Mouse (Mus musculus): ENCODE measurements around the gene Nufip1.

DNA sequence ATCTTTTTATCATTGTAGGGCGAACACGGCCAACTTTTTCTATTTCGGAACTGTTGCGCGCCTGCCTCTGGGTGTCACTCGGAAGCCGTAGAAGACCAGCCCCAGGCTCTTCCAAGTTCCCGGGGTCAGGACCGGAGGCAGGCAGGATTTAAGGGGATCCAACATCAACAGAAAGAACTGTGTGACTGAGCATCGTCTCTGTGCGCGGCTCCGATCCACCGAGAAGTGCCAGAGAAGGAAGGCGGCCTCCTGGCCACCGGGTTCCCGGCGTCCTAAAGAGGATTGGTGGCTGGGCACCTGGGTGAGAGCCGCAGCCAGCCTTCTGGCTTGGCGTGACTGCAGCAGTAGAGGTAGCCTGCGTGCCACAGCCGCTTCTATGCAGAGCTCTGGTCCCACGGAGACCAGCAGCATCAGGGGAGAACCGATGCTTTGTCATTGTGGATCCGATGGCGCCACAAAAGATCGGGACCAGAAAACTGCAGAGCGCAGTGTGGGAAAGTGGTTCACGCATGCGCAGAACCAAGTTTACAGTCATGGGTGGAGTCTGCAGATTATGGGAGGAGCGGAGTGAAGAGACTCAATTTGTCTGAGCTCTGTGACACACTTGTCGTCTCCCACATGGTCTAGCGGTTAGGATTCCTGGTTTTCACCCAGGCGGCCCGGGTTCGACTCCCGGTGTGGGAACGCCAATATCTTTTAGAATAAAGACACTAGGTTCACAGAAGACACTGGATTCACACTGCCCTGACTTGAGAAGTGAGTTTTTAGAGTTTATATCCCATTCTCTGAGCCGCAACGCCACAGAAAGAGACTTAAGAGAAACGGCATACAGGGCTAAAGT is 41.7 kb downstream of the Nufip1 start:
- peak; percentile 56 for TF ChIP-seq CTCF (conservative IDR thresholded peaks at IDR 0.05; ENCODE audit: insufficient read depth, insufficient read length, low read depth, low read length)
- TF ChIP-seq POLR2A (IDR thresholded peaks at IDR 0.05; ENCODE audit: low read depth, low read length): peak; percentile 79

Measured in kidney, adult 2 months (tissue).